Mouse (Mus musculus) olfactory bulb, adult 2 months (tissue): ENCODE data around the gene Ppp6r1. TPM values are rescaled to one million over a fixed set of nuclear protein-coding genes. Genes with fewer than 3 reads are reported as not detected.
A peak's percentile ranks its signal among the peaks of the same experiment; 100 is the strongest.

Experiments used
- H3K27ac ChIP-seq: fragments of 200-500 bp; 2 replicates; pipeline ENCODE4 v1.5.1; 2012; ENCODE audit warnings: low read depth, low read length; ENCODE audit not compliant: insufficient read depth
- H3K4me1 ChIP-seq: fragments of 200-500 bp; 2 replicates; pipeline ENCODE4 v1.6.1; 2012; ENCODE audit warnings: low read length; ENCODE audit not compliant: control insufficient read depth, insufficient read depth
- H3K4me3 ChIP-seq: fragments of 200-500 bp; 2 replicates; pipeline ENCODE4 v1.5.1; 2012; ENCODE audit warnings: mild to moderate bottlenecking, low read depth, low read length, moderate library complexity; ENCODE audit not compliant: insufficient read depth
- CTCF ChIP-seq: fragments of 200-500 bp; IDR thresholded peaks from 2 replicates; pipeline ENCODE4 v1.5.1; 2012; ENCODE audit warnings: low read depth, mild to moderate bottlenecking, low read length, moderate library complexity; ENCODE audit not compliant: insufficient read depth
- POLR2A ChIP-seq: fragments of 200-500 bp; IDR thresholded peaks from 2 replicates; pipeline ENCODE4 v1.6.1; 2012; ENCODE audit warnings: mild to moderate bottlenecking, low read depth, low read length, moderate library complexity; ENCODE audit not compliant: insufficient read depth
- WGBS: fragments of 180-500 bp; shearing (Covaris S2); methylation state at CpG from one replicate; pipeline ENCODE4 v1.1.7; 2018; 5-methylcytosine and 5-hydroxymethylcytosine counted together
- polyA plus RNA-seq: library from polyadenylated mRNA; stranded (reverse); fragments of >200 nt; gene quantifications from 2 replicates; pipeline ENCODE4 v1.2.4, GENCODE M21; 2012; ENCODE audit warnings: low replicate concordance; ENCODE audit not compliant: missing spikeins, insufficient read depth, insufficient read length

The Ppp6r1 gene
- polyA plus RNA-seq, 1 experiment, result 310 TPM

GRCm38 (mm10) chr7:4659911-4660443 lies 1.2 kb upstream of the Ppp6r1 start:
- WGBS, result 25% methylated on average over 3 of the region's 3 CpGs
- Histone ChIP-seq H3K27ac (no peak overlapping the region), H3K4me3 (no peak overlapping the region), H3K4me1 (peaks cover 19% of the 10 kb centered on the region)
- TF ChIP-seq POLR2A (no peak), CTCF (no peak)

GRCm38 (mm10) chr7:4658128-4658907 lies 501 bp downstream of the Ppp6r1 start:
- WGBS, result under 1% methylated on average over 78 of the region's 78 CpGs

GRCm38 (mm10) chr7:4657521-4658127 lies 1.2 kb downstream of the Ppp6r1 start:
- Histone ChIP-seq H3K27ac (no peak overlapping the region), H3K4me3 (peak overlapping the region; percentile 100), H3K4me1 (peaks cover 23% of the 10 kb centered on the region)
- TF ChIP-seq CTCF (no peak), POLR2A (no peak)
- 20% methylated on average over 9 of the region's 9 CpGs for WGBS

More at GRCm38 (mm10) chr7:4658128-4658907, 501 bp downstream of the Ppp6r1 start:
- Histone ChIP-seq H3K4me3 (peak overlapping the region; percentile 100), H3K27ac (peak overlapping the region; percentile 99), H3K4me1 (peaks cover 24% of the 10 kb centered on the region)
- no peak for TF ChIP-seq POLR2A
- no peak for TF ChIP-seq CTCF

GRCm38 (mm10) chr7:4656818-4657217 lies 2.0 kb downstream of the Ppp6r1 start:
- peaks cover 27% of the 10 kb centered on the region for H3K4me1 ChIP-seq
- no peak overlapping the region for H3K27ac ChIP-seq
- H3K4me3 ChIP-seq, result no peak overlapping the region
- TF ChIP-seq CTCF (no peak), POLR2A (no peak)
- 2% methylated on average over 1 of the region's 1 CpGs for WGBS

DNA sequence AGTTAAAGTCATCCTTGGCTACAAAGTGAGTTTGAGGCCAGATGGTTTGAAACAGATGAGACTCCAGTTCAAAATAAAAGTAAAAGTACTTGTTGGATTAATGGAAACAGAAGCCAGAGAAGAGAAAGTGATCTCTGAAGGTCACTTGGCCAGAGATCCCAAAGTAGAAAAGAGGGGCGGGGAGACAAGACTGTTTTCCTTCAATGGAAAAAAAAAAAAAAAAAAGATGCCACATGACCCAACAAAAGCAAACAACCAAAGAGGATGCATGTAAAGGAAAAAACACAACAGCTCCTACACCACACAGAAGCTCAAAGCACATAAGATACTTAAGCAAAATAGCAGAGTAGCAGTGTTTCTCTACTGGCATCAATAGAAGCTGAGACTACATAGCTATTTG lies 2.9 kb downstream of the Ppp6r1 start:
- Histone ChIP-seq H3K4me3 (no peak overlapping the region), H3K27ac (no peak overlapping the region), H3K4me1 (peaks cover 33% of the 10 kb centered on the region)
- WGBS, result 69% methylated on average over 1 of the region's 1 CpGs
- no peak for TF ChIP-seq POLR2A
- TF ChIP-seq CTCF, result no peak

DNA sequence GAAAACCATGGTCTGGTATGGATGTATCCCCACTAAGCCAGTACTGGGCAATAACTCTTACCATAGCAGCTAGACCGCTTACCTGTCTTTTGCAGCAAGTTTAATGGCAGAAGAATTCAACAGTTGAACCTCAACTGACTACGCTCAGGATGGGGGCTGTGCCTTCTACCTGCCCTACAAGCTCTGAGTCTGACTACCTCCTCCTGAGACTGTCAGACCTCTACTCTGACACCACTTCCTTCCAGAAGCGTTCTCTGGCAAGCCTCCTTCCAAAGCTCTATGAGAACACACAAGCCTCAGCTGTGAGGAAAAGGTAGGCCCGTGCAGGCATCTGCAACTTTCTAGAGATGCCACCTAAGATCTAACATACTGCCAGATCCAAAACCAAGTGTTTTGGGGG lies 3.4 kb downstream of the Ppp6r1 start:
- 86% methylated on average over 4 of the region's 4 CpGs for WGBS
- TF ChIP-seq POLR2A, result no peak
- no peak overlapping the region for H3K4me3 ChIP-seq
- peaks cover 28% of the 10 kb centered on the region for H3K4me1 ChIP-seq
- no peak overlapping the region for H3K27ac ChIP-seq

DNA sequence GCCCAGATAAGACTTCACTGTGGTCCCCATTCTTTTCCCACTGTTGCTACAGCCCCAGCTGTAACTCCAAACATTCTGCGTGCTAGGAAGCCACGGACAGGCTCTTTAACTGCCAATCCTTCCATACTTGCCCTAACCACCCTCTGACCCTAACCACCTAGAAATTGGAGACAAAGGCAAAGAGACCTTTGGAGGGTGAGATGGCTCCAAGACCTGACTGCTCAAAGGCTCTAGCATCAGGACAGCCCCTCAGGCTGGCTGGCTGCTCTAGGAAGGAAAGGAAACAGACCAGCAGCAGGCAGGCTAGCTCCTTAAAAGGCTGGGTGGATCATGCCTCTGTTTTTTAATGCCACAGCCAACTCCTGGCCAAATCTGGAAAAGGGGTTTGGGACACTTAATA lies 4.6 kb downstream of the Ppp6r1 start:
- 57% methylated on average over 2 of the region's 2 CpGs for WGBS
- Histone ChIP-seq H3K27ac (peak overlapping the region; percentile 32; the same call in 1 of the 2 replicates), H3K4me1 (peaks cover 28% of the 10 kb centered on the region), H3K4me3 (no peak overlapping the region)
- TF ChIP-seq POLR2A (no peak), CTCF (no peak)

GRCm38 (mm10) chr7:4653780-4654179 lies 5.0 kb downstream of the Ppp6r1 start:
- Histone ChIP-seq H3K4me1 (peaks cover 28% of the 10 kb centered on the region), H3K4me3 (no peak overlapping the region), H3K27ac (peak overlapping the region; percentile 32; the same call in 1 of the 2 replicates)
- 58% methylated on average over 7 of the region's 7 CpGs for WGBS
- TF ChIP-seq POLR2A, result no peak
- TF ChIP-seq CTCF, result no peak

- H3K27ac ChIP-seq, result no peak overlapping the region
- 81% methylated on average over 5 of the region's 5 CpGs for WGBS
- no peak overlapping the region for H3K4me3 ChIP-seq
- TF ChIP-seq POLR2A (no peak), CTCF (no peak)
- peaks cover 28% of the 10 kb centered on the region for H3K4me1 ChIP-seq
These were observed 5.5 kb downstream of the Ppp6r1 start for GRCm38 (mm10) chr7:4653351-4653750.
